ENCODE assay signal across 8 mouse cellular contexts in the genomic region with DNA sequence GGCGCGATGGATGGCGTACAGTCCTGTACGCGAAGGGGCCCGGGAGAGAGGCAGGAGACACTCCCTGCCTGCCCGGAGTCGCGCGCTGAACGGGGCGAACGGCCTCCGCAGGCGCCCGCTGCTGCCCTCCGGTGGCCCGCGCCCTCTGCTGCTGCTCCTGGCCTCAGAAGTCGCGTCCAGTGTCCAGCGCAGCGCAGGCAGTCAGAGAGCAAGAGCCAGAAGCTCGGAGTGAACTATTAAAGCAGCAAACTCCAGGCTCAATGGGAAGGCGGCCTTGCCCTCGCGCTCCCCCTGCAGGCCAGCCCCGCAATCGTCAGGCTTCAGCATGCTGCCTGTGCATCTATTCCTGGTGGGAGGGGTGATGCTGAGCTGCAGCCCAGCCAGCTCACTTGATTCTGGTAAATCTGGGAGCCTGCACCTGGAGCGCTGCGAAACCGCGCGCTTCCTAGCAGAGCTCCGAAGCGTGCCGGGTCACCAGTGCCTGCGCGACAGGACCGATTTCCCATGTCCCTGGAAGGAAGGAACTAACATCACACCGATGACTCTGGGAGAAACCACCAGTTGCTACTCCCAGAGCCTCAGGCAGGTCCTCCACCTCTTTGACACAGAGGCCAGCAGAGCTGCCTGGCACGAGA. TPM values are rescaled to one million over a fixed set of nuclear protein-coding genes. Genes with fewer than 3 reads are reported as not detected.
DNase-seq lines count a peak whose midpoint lies in the region; ATAC-seq and TF ChIP-seq lines count a peak whose summit lies in the region.
"Not testable (repeated sequence)": the region's sequence is repeated elsewhere in the genome, so short reads cannot be mapped to it uniquely, and the experiment has no call there.

No protein-coding gene starts in this region.

- H3K4me2 ChIP-seq in liver, postnatal 0 days (ENCODE audit: low read depth, low read length): peak overlapping the region; percentile 51
- H3K4me2 ChIP-seq in stomach, embryonic 15.5 days: peak overlapping the region; percentile 51

- intact Hi-C loops in heart, postnatal 36 days (cut with DNase I): not testable (repeated sequence)

- not testable (repeated sequence) for H3K36me3 ChIP-seq in liver, postnatal 0 days (replicated peaks; ENCODE audit: insufficient read depth, low read length); stomach, embryonic 15.5 days

- not testable (repeated sequence) for H3K4me1 ChIP-seq in liver, postnatal 0 days (ENCODE audit: insufficient read depth); stomach, embryonic 15.5 days

- 0 out of 2 replicates have a peak, but pooled peaks have one; percentile 73 for ATAC-seq in frontal cortex, adult (ENCODE audit: low TSS enrichment)
- not testable (repeated sequence) for ATAC-seq in liver, postnatal 0 days; stomach, embryonic 15.5 days (ENCODE audit: insufficient read depth, low FRiP score, low read depth)

- not testable (repeated sequence) for H3K9me3 ChIP-seq in liver, postnatal 0 days (ENCODE audit: low read length); stomach, embryonic 15.5 days

- H3K27ac ChIP-seq in liver, postnatal 0 days (ENCODE audit: low read depth): peak overlapping the region; percentile 51; the same call in 1 of the 2 replicates
- peak overlapping the region; percentile 69; the same call in 1 of the 2 replicates for H3K27ac ChIP-seq in stomach, embryonic 15.5 days

- peak overlapping the region; percentile 26; the same call in 1 of the 2 replicates for H3K4me3 ChIP-seq in liver, postnatal 0 days (ENCODE audit: low read depth, low read length)
- peak overlapping the region; percentile 38 for H3K4me3 ChIP-seq in stomach, embryonic 15.5 days (replicated peaks)

- H3K9ac ChIP-seq in liver, postnatal 0 days (replicated peaks): peak overlapping the region; percentile 34; the same call in 1 of the 2 replicates
- not testable (repeated sequence) for H3K9ac ChIP-seq in stomach, embryonic 15.5 days

- peak; percentile 76 for DNase-seq in Muller cell, postnatal 12 days (ENCODE audit: inconsistent ontology term)
- DNase-seq in cerebellum, postnatal 14 days: peak; percentile 21 to 33
- peak; percentile 50 to 59 for DNase-seq in heart, postnatal 36 days
- peak; percentile 78 for DNase-seq in kidney, postnatal 14 days
- peak; percentile 64 for DNase-seq in liver, postnatal 0 days
- peak; percentile 47 to 52 for DNase-seq in natural killer cell, adult 2 months (ENCODE audit: low spot score in 2 of 2)

- TF ChIP-seq CTCF in liver, postnatal 0 days (IDR thresholded peaks at IDR 0.05; ENCODE audit: low read depth): peak; percentile 67

- WGBS in liver, postnatal 0 days (ENCODE audit: insufficient replicate concordance): 6% methylated on average over 20 of the region's 42 CpGs
- WGBS in stomach, embryonic 15.5 days: 4% methylated on average over 25 of the region's 42 CpGs

- not testable (repeated sequence) for TF ChIP-seq EP300 in liver, postnatal 0 days (IDR thresholded peaks at IDR 0.05; ENCODE audit: low read depth)

- H3K27me3 ChIP-seq in liver, postnatal 0 days (ENCODE audit: insufficient read depth, low read length); stomach, embryonic 15.5 days (replicated peaks): not testable (repeated sequence)

RNA-seq across cellular contexts. Expression of gene Gm13283, which starts 3.6 kb away (rescaled TPM):
- total RNA-seq in heart, postnatal 36 days (2021): not detected
- 0.13 TPM in 1 of 2 replicates, not detected in the other for polyA plus RNA-seq in liver, postnatal 0 days (2015; fragmentation: Nextera tagmentation; extraction: Ambion mirVana)
- polyA plus RNA-seq in stomach, embryonic 15.5 days (2015; fragmentation: Nextera tagmentation; extraction: Ambion mirVana): 0.23 and 0.33 TPM in 2 replicates

RNA-seq across cellular contexts. Expression of gene Gm13271, which starts 8.8 kb away (rescaled TPM):
- total RNA-seq in heart, postnatal 36 days (2021): not detected
- polyA plus RNA-seq in liver, postnatal 0 days (2015; fragmentation: Nextera tagmentation; extraction: Ambion mirVana): not detected in 2 replicates
- polyA plus RNA-seq in stomach, embryonic 15.5 days (2015; fragmentation: Nextera tagmentation; extraction: Ambion mirVana): not detected in 2 replicates

RNA-seq across cellular contexts. Expression of gene Gm13290, which starts 10.1 kb away (rescaled TPM):
- total RNA-seq in heart, postnatal 36 days (2021): not detected
- not detected in 2 replicates for polyA plus RNA-seq in liver, postnatal 0 days (2015; fragmentation: Nextera tagmentation; extraction: Ambion mirVana)
- 0.30 and 0.70 TPM in 2 replicates for polyA plus RNA-seq in stomach, embryonic 15.5 days (2015; fragmentation: Nextera tagmentation; extraction: Ambion mirVana)

RNA-seq across cellular contexts. Expression of gene Gm13289, which starts 13.2 kb away (rescaled TPM):
- total RNA-seq in heart, postnatal 36 days (2021): not detected
- not detected in 2 replicates for polyA plus RNA-seq in liver, postnatal 0 days (2015; fragmentation: Nextera tagmentation; extraction: Ambion mirVana)
- not detected in 2 replicates for polyA plus RNA-seq in stomach, embryonic 15.5 days (2015; fragmentation: Nextera tagmentation; extraction: Ambion mirVana)

RNA-seq across cellular contexts. Expression of gene Gm13272, which starts 16.1 kb away (rescaled TPM):
- total RNA-seq in heart, postnatal 36 days (2021): not detected
- polyA plus RNA-seq in liver, postnatal 0 days (2015; fragmentation: Nextera tagmentation; extraction: Ambion mirVana): not detected in 2 replicates
- polyA plus RNA-seq in stomach, embryonic 15.5 days (2015; fragmentation: Nextera tagmentation; extraction: Ambion mirVana): 0.35 TPM in 1 of 2 replicates, not detected in the other

Comparison
In these comparisons a context has a peak if more than half of its experiments do, and no peak if none do; other contexts are left out.
1. DNase-seq: peak in every context shown above with its lines; median percentile 78 in kidney, postnatal 14 days; 76 in Muller cell, postnatal 12 days; 64 in liver, postnatal 0 days; 54 in heart, postnatal 36 days; 50 in natural killer cell, adult 2 months; 27 in cerebellum, postnatal 14 days.